ENCODE assay signal across 15 mouse cellular contexts in the genomic region with DNA sequence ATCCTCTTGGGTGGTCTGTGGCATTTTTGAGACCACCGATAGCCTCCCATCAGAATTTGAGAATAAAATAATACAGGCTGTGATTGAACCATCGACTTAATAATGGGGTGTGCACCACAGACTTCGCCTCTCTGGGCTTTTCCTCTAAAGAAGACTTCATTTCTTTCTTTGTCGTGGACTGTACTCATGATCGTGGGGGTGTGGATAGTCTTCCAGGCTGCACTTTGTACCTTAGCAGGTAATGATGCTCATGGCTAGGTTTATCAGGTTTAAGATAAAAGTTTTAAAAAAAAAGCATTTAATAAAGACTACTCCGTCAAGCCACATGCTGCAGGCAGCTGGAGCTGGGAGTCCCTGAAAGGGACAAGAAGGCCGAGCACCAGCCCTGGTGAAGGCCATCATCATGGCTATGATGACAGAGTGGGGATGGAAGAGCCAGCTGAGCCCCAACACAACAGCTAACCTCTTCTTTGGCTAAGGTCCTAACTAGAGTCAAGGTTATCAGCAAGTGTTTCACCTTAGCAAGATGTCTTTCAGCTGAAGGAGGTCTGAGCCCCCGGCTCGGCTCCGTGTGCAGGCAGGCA.
DNase-seq lines count a peak whose midpoint lies in the region; ATAC-seq lines count a peak whose summit lies in the region.
"Had no signal": no experiment of that assay in that cellular context is flagged by ENCODE, and none has a peak within 500 bp of the region (broad histone marks: within the 10 kb centered on the region; RNA-seq: fewer than 3 reads in every experiment).

No protein-coding gene starts in this region.

- no peaks in the 10 kb centered on the region for H3K27me3 ChIP-seq in hindbrain, embryonic 13.5 days
- H3K27me3 ChIP-seq in hindbrain, embryonic 12.5 days: no peaks in the 10 kb centered on the region
- H3K27me3 ChIP-seq in midbrain, embryonic 15.5 days (replicated peaks): no peaks in the 10 kb centered on the region
- H3K27me3 ChIP-seq in midbrain, embryonic 13.5 days: no peaks in the 10 kb centered on the region
- no peaks in the 10 kb centered on the region for H3K27me3 ChIP-seq in intestine, embryonic 16.5 days (replicated peaks; ENCODE audit: control insufficient read depth, insufficient read depth, low read length)
- no peaks in the 10 kb centered on the region for H3K27me3 ChIP-seq in liver, embryonic 11.5 days (replicated peaks; ENCODE audit: control insufficient read depth, insufficient read depth, low read length)
- H3K27me3 ChIP-seq: embryonic facial prominence, embryonic 13.5 days; limb, embryonic 12.5 days; midbrain, embryonic 12.5 days had no signal

- no peak overlapping the region for H3K27ac ChIP-seq in hindbrain, embryonic 13.5 days
- H3K27ac ChIP-seq in hindbrain, embryonic 12.5 days: no peak overlapping the region
- H3K27ac ChIP-seq in midbrain, embryonic 15.5 days: no peak overlapping the region
- no peak overlapping the region for H3K27ac ChIP-seq in midbrain, embryonic 13.5 days
- H3K27ac ChIP-seq in intestine, embryonic 16.5 days (ENCODE audit: low read length): no peak overlapping the region
- no peak overlapping the region for H3K27ac ChIP-seq in liver, embryonic 11.5 days (ENCODE audit: low read depth, low read length)
- H3K27ac ChIP-seq: embryonic facial prominence, embryonic 13.5 days; left cerebral cortex, adult 2 months; limb, embryonic 12.5 days; liver, embryonic 14.5 days; midbrain, embryonic 12.5 days had no signal

- H3K4me3 ChIP-seq in hindbrain, embryonic 13.5 days: no peak overlapping the region
- H3K4me3 ChIP-seq in hindbrain, embryonic 12.5 days: no peak overlapping the region
- H3K4me3 ChIP-seq in midbrain, embryonic 15.5 days: no peak overlapping the region
- no peak overlapping the region for H3K4me3 ChIP-seq in midbrain, embryonic 13.5 days (replicated peaks)
- no peak overlapping the region for H3K4me3 ChIP-seq in intestine, embryonic 16.5 days (ENCODE audit: low read length)
- H3K4me3 ChIP-seq in liver, embryonic 11.5 days (ENCODE audit: low read depth, low read length): no peak overlapping the region
- H3K4me3 ChIP-seq: embryonic facial prominence, embryonic 13.5 days; left cerebral cortex, adult 2 months; limb, embryonic 12.5 days; midbrain, embryonic 12.5 days had no signal

- DNase-seq in adrenal gland, adult (ENCODE audit: inconsistent age in 2 of 2, low spot score in 1 of 2): peak; percentile 57 to 70
- no peak for DNase-seq in adrenal gland, adult 18-20 months (ENCODE audit: low spot score in 2 of 2)
- no peak for DNase-seq in liver, embryonic 11.5 days (ENCODE audit: low spot score)

- no peaks in the 10 kb centered on the region for H3K9me3 ChIP-seq in hindbrain, embryonic 13.5 days
- no peaks in the 10 kb centered on the region for H3K9me3 ChIP-seq in hindbrain, embryonic 12.5 days (replicated peaks)
- H3K9me3 ChIP-seq in midbrain, embryonic 15.5 days: no peaks in the 10 kb centered on the region
- H3K9me3 ChIP-seq in midbrain, embryonic 13.5 days: no peaks in the 10 kb centered on the region
- no peaks in the 10 kb centered on the region for H3K9me3 ChIP-seq in intestine, embryonic 16.5 days (ENCODE audit: control insufficient read depth, low read length)
- no peaks in the 10 kb centered on the region for H3K9me3 ChIP-seq in liver, embryonic 11.5 days (ENCODE audit: control insufficient read depth, low read length)
- H3K9me3 ChIP-seq: embryonic facial prominence, embryonic 13.5 days; G1E; limb, embryonic 12.5 days; midbrain, embryonic 12.5 days had no signal

- H3K9ac ChIP-seq in hindbrain, embryonic 13.5 days: no peak overlapping the region
- H3K9ac ChIP-seq in hindbrain, embryonic 12.5 days: no peak overlapping the region
- no peak overlapping the region for H3K9ac ChIP-seq in midbrain, embryonic 15.5 days
- no peak overlapping the region for H3K9ac ChIP-seq in midbrain, embryonic 13.5 days (replicated peaks)
- no peak overlapping the region for H3K9ac ChIP-seq in intestine, embryonic 16.5 days (ENCODE audit: low read depth, low read length)
- H3K9ac ChIP-seq in liver, embryonic 11.5 days (ENCODE audit: low read depth, low read length): no peak overlapping the region
- H3K9ac ChIP-seq: embryonic facial prominence, embryonic 13.5 days; limb, embryonic 12.5 days; liver, embryonic 14.5 days; midbrain, embryonic 12.5 days had no signal

- 0 out of 2 replicates have a peak, but pooled peaks have one; percentile 23 for ATAC-seq in hindbrain, embryonic 13.5 days (ENCODE audit: low FRiP score)
- ATAC-seq in hindbrain, embryonic 12.5 days (ENCODE audit: low FRiP score): no peak
- peak; percentile 40 for ATAC-seq in midbrain, embryonic 15.5 days (replicated peaks)
- ATAC-seq in midbrain, embryonic 13.5 days: no peak
- ATAC-seq in intestine, embryonic 16.5 days: peak; percentile 74
- ATAC-seq in liver, embryonic 11.5 days (replicated peaks; ENCODE audit: low FRiP score): no peak
- ATAC-seq: CD4-positive, CD25-positive, alpha-beta regulatory T cell, adult 4 months had no signal

- peaks cover 35% of the 10 kb centered on the region for H3K4me1 ChIP-seq in hindbrain, embryonic 13.5 days (replicated peaks)
- H3K4me1 ChIP-seq in hindbrain, embryonic 12.5 days: peaks cover 18% of the 10 kb centered on the region
- peaks cover 25% of the 10 kb centered on the region for H3K4me1 ChIP-seq in midbrain, embryonic 15.5 days
- H3K4me1 ChIP-seq in midbrain, embryonic 13.5 days (replicated peaks): peaks cover 26% of the 10 kb centered on the region
- no peaks in the 10 kb centered on the region; the same call in 1 of the 2 replicates for H3K4me1 ChIP-seq in intestine, embryonic 16.5 days (ENCODE audit: control insufficient read depth, insufficient read depth, low read length)
- H3K4me1 ChIP-seq in liver, embryonic 11.5 days (replicated peaks; ENCODE audit: control insufficient read depth, insufficient read depth, low read length): no peaks in the 10 kb centered on the region; the same call in 1 of the 2 replicates

- H3K36me3 ChIP-seq in hindbrain, embryonic 13.5 days: no peaks in the 10 kb centered on the region
- no peaks in the 10 kb centered on the region for H3K36me3 ChIP-seq in hindbrain, embryonic 12.5 days
- H3K36me3 ChIP-seq in midbrain, embryonic 15.5 days (replicated peaks): no peaks in the 10 kb centered on the region
- H3K36me3 ChIP-seq in midbrain, embryonic 13.5 days: no peaks in the 10 kb centered on the region
- H3K36me3 ChIP-seq in intestine, embryonic 16.5 days (ENCODE audit: control insufficient read depth, insufficient read depth, low read length): no peaks in the 10 kb centered on the region
- H3K36me3 ChIP-seq in liver, embryonic 11.5 days (ENCODE audit: control insufficient read depth, insufficient read depth, low read length): no peaks in the 10 kb centered on the region
- H3K36me3 ChIP-seq: embryonic facial prominence, embryonic 13.5 days; G1E; limb, embryonic 12.5 days; midbrain, embryonic 12.5 days had no signal

- WGBS in hindbrain, embryonic 13.5 days: 86% methylated on average over 10 of the region's 10 CpGs
- WGBS in hindbrain, embryonic 12.5 days: 81% methylated on average over 10 of the region's 10 CpGs
- WGBS in midbrain, embryonic 15.5 days: 78% methylated on average over 10 of the region's 10 CpGs
- 86% methylated on average over 10 of the region's 10 CpGs for WGBS in midbrain, embryonic 13.5 days
- WGBS in intestine, embryonic 16.5 days: 66% methylated on average over 10 of the region's 10 CpGs
- WGBS in liver, embryonic 11.5 days: 78% methylated on average over 10 of the region's 10 CpGs

- H3K4me2 ChIP-seq in hindbrain, embryonic 13.5 days: no peak overlapping the region
- no peak overlapping the region for H3K4me2 ChIP-seq in hindbrain, embryonic 12.5 days (replicated peaks)
- peak overlapping the region; percentile 41; the same call in 1 of the 2 replicates for H3K4me2 ChIP-seq in midbrain, embryonic 15.5 days
- no peak overlapping the region for H3K4me2 ChIP-seq in midbrain, embryonic 13.5 days (replicated peaks)
- no peak overlapping the region for H3K4me2 ChIP-seq in intestine, embryonic 16.5 days (ENCODE audit: low read depth, low read length)
- no peak overlapping the region for H3K4me2 ChIP-seq in liver, embryonic 11.5 days
- H3K4me2 ChIP-seq: embryonic facial prominence, embryonic 13.5 days; midbrain, embryonic 12.5 days had no signal

Comparison
In these comparisons a context has a peak if more than half of its experiments do, and no peak if none do; other contexts are left out.
1. DNase-seq: peak in adrenal gland, adult (2 of 2); none in adrenal gland, adult 18-20 months (0 of 2) and liver, embryonic 11.5 days (single experiment).
2. ATAC-seq: peak in hindbrain, embryonic 13.5 days (single experiment), midbrain, embryonic 15.5 days (single experiment) and intestine, embryonic 16.5 days (single experiment); none in hindbrain, embryonic 12.5 days (single experiment), midbrain, embryonic 13.5 days (single experiment) and liver, embryonic 11.5 days (single experiment).